Mouse (Mus musculus) G1E-ER4 (cell line): ENCODE data around the gene Aip. TPM values are rescaled to one million over a fixed set of nuclear protein-coding genes. Genes with fewer than 3 reads are reported as not detected.

Experiments used
- GATA1 ChIP-seq: IDR thresholded peaks from one replicate; pipeline ENCODE4 v1.8.0; 2012; ENCODE audit warnings: low read length, inconsistent platforms
- polyA plus RNA-seq: library from polyadenylated mRNA; stranded (reverse); fragments of >175 nt; gene quantifications from 2 replicates; pipeline ENCODE4 v1.2.3, GENCODE M21; 2012

Aip gene
- polyA plus RNA-seq, 1 experiment, result 105 TPM

DNA sequence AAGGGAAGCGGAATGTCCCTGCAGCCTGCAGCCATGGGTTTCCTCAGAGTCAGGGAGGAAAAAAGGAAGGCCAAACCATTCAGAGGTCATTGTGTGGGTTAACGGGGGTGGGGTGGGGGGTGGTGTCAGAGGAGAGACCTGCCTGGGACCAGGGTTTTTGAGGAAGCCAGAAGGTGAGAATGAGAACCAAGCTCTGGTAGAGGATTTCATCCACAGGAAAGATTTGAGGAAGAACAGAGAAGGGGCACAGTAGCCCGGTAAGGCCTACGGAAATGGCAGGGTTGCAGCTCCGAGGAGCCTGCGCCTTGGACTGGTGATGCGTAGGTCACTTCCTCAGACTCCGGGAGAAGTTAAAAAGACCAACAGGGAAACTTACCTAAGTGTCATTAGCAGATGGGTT is 54.9 kb downstream of the Aip start:
- TF ChIP-seq GATA1, result no peak

DNA sequence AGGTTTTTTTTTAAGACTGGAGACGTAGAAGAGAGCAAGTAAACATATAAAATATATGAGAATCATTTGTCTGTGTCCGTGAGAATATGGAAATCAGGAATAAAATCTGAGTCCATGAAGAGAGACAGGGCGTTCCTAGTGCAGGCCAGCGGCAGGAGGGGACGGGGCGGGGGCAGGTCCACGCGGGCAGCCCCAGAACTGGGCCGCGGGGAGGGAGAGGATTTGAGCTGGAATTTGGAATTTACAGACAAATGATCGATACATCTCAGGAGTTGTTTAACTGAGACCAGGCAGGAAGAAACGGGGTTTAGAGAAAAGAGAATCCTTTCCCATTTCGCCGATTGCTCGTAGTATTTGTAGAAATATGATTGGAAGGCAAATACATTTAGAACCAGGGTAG is 55.3 kb downstream of the Aip start:
- no peak for TF ChIP-seq GATA1

DNA sequence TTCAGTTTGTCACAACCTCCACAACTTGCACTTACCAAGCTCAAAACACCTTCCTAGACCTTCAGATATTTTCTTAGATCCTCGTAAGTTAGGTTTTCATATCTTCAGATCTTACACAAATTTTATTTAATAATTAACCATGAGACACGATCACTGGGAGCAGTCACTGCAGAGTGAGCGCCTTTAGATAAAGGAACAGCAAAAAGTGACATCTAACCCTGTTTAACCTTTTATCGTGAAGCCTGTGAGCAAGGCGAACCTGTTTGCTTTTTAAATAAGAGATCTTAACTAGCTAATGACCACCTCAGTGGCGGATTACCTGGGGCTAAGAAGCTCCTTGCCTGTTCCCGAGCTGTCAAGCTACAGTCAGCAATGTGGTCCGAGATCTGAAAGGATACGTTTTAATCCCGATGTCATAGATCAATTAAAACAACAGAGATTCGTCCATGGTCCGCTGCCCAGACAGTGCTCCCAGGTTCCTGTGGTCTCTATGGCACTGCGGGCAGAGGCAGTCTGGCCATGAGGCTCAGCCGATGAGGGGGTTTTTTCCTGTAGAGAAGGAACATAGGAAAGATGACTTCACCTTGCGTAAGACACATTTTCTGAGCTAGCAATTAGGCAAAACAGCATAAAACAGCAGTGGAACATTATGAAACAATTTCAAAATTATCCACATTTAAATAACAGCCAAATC is 56.8 kb downstream of the Aip start:
- TF ChIP-seq GATA1, result no peak

DNA sequence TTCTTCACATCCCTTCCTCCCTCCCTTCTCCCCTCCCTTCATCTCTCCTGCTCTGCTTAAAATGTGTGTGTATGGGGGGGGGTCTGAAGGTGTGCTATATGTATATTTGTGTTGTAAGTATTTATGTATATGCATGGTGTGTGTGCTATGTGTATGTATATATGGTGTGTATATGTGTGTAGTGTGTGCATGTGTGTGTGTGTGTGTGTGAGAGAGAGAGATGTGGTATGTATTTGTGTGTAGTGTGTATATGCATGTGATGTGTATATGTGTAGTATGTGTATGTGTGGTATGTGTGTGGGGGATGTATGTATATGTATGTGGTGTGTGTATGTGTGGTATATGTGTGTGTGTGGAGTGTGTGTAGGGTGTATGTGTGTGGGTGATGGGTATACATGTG is 58.8 kb downstream of the Aip start:
- no peak for TF ChIP-seq GATA1

DNA sequence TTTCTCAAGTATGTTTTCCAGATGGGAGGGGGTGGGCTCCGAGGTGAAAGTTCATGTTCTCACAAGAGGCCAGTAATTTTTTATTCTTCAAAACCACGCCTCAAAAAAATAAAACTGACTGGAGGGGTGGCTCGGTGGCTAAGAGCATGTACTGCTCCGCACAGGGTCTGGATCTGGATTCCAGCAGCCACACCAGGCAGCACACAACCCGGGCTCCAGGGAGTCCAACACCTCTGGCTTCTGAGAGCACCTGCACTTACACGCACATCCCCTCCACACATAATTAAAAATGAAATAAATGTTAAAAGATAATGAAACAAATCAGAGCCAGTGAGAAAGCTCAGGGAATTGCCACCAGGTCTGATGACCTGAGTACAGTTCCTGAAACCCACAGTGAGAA is 59.4 kb downstream of the Aip start:
- no peak for TF ChIP-seq GATA1

Other genes starting within 250 kb of the Aip start
- gene Tcirg1, start 218.7 kb downstream of the Aip start, polyA plus RNA-seq, result 34.5 and 39.3 TPM in 2 replicates
- 41.9 and 220 TPM in 2 replicates for gene Ndufs8, start 213.1 kb downstream of the Aip start, polyA plus RNA-seq
- gene Aldh3b1, start 196.1 kb downstream of the Aip start, polyA plus RNA-seq, result not detected in 2 replicates
- gene Unc93b1, start 190.7 kb downstream of the Aip start, polyA plus RNA-seq, result 0.11 TPM in 1 of 2 replicates, not detected in the other
- gene Aldh3b3, start 167.2 kb downstream of the Aip start, polyA plus RNA-seq, result not detected in 2 replicates
- gene Aldh3b2, start 153.5 kb downstream of the Aip start, polyA plus RNA-seq, result not detected in 2 replicates
- gene Acy3, start 139.3 kb downstream of the Aip start, polyA plus RNA-seq, result 5.4 and 7.1 TPM in 2 replicates
- not detected in 2 replicates for gene Tbx10, start 133.1 kb downstream of the Aip start, polyA plus RNA-seq
- gene Nudt8, start 125.3 kb downstream of the Aip start, polyA plus RNA-seq, result 26.3 and 32.2 TPM in 2 replicates
- 3.8 and 5.3 TPM in 2 replicates for gene Gm49405, start 125.2 kb downstream of the Aip start, polyA plus RNA-seq
- gene Doc2g, start 122.5 kb downstream of the Aip start, polyA plus RNA-seq, result 7.2 and 8.9 TPM in 2 replicates
- 378 and 401 TPM in 2 replicates for gene Ndufv1, start 113.1 kb downstream of the Aip start, polyA plus RNA-seq
- gene Gstp1, start 87.9 kb downstream of the Aip start, polyA plus RNA-seq, result 40.1 and 105 TPM in 2 replicates
- gene Gstp2, start 79.8 kb downstream of the Aip start, polyA plus RNA-seq, result not detected in 2 replicates
- gene Gstp3, start 66.3 kb downstream of the Aip start, polyA plus RNA-seq, result 4.1 and 7.7 TPM in 2 replicates
- gene Cabp2, start 44.3 kb downstream of the Aip start, polyA plus RNA-seq, result not detected in 2 replicates
- gene Cdk2ap2, start 28.7 kb downstream of the Aip start, polyA plus RNA-seq, result 70.4 and 72.4 TPM in 2 replicates
- 36.1 and 36.7 TPM in 2 replicates for gene Pitpnm1, start 25.9 kb downstream of the Aip start, polyA plus RNA-seq
- not detected in 2 replicates for gene Gpr152, start 13.9 kb upstream of the Aip start, polyA plus RNA-seq
- gene Cabp4, start 18.2 kb upstream of the Aip start, polyA plus RNA-seq, result 0.06 TPM in 1 of 2 replicates, not detected in the other
- 187 and 368 TPM in 2 replicates for gene Coro1b, start 22.8 kb upstream of the Aip start, polyA plus RNA-seq
- gene Ptprcap, start 27.7 kb upstream of the Aip start, polyA plus RNA-seq, result 448 and 548 TPM in 2 replicates
- gene Rps6kb2, start 37.5 kb upstream of the Aip start, polyA plus RNA-seq, result 92.1 and 99.4 TPM in 2 replicates
- 0.39 and 0.46 TPM in 2 replicates for gene Carns1, start 49.6 kb upstream of the Aip start, polyA plus RNA-seq
- gene Tbc1d10c, start 65.4 kb upstream of the Aip start, polyA plus RNA-seq, result 19.4 and 24.6 TPM in 2 replicates
- gene Ppp1ca, start 66.2 kb upstream of the Aip start, polyA plus RNA-seq, result 609 and 669 TPM in 2 replicates
- 28.7 and 31.6 TPM in 2 replicates for gene Rad9a, start 75.8 kb upstream of the Aip start, polyA plus RNA-seq
- not detected in 2 replicates for gene Clcf1, start 88.4 kb upstream of the Aip start, polyA plus RNA-seq
- gene AC109138.7, start 88.5 kb upstream of the Aip start, polyA plus RNA-seq, result 30.0 TPM in 1 of 2 replicates, not detected in the other
- gene Pold4, start 106.0 kb upstream of the Aip start, polyA plus RNA-seq, result 21.8 and 24.7 TPM in 2 replicates
- gene Ssh3, start 143.3 kb upstream of the Aip start, polyA plus RNA-seq, result 0.25 and 0.39 TPM in 2 replicates
- 0.44 and 0.46 TPM in 2 replicates for gene Ankrd13d, start 157.3 kb upstream of the Aip start, polyA plus RNA-seq
- 231 and 290 TPM in 2 replicates for gene Grk2, start 180.4 kb upstream of the Aip start, polyA plus RNA-seq